Mouse (Mus musculus): ENCODE measurements around the gene Plcxd3. TPM values are rescaled to one million over a fixed set of nuclear protein-coding genes. Genes with fewer than 3 reads are reported as not detected.

Gene Plcxd3
- polyA plus RNA-seq, 1 experiment from 2014 or later = 16.6 TPM

GRCm38 (mm10) chr15:4375031-4375422 lies 264 bp upstream of the Plcxd3 start:
- ATAC-seq (ENCODE audit: low FRiP score) (no peak; the same call in 1 of the 2 replicates), DNase-seq (ENCODE audit: low spot score, missing footprints) (peak; percentile 92)
- Histone ChIP-seq H3K27ac (ENCODE audit: low read depth, low read length) (no peak overlapping the region), H3K9ac (ENCODE audit: low read length) (peak overlapping the region; percentile 72), H3K27me3 (ENCODE audit: control insufficient read depth, insufficient read depth, low read length) (no peaks in the 10 kb centered on the region), H3K36me3 (ENCODE audit: control insufficient read depth, insufficient read depth, low read length) (no peaks in the 10 kb centered on the region), H3K4me1 (ENCODE audit: control insufficient read depth, insufficient read depth, low read length) (peaks cover 4% of the 10 kb centered on the region; the same call in 1 of the 2 replicates), H3K4me2 (peak overlapping the region; percentile 93), H3K4me3 (ENCODE audit: low read depth, low read length) (peak overlapping the region; percentile 52), H3K9me3 (ENCODE audit: control insufficient read depth, low read length) (0 out of 2 replicates have a peak, but pooled peaks cover 2% of the 10 kb centered on the region)
- WGBS = 17% methylated on average over 6 of the region's 6 CpGs

- Histone ChIP-seq H3K4me3 (ENCODE audit: low read depth, low read length) (peak overlapping the region; percentile 52), H3K9me3 (ENCODE audit: control insufficient read depth, low read length) (no peaks in the 10 kb centered on the region), H3K4me2 (peak overlapping the region; percentile 93), H3K9ac (ENCODE audit: low read length) (peak overlapping the region; percentile 72), H3K4me1 (ENCODE audit: control insufficient read depth, insufficient read depth, low read length) (peaks cover 4% of the 10 kb centered on the region; the same call in 1 of the 2 replicates), H3K27me3 (ENCODE audit: control insufficient read depth, insufficient read depth, low read length) (no peaks in the 10 kb centered on the region), H3K36me3 (ENCODE audit: control insufficient read depth, insufficient read depth, low read length) (no peaks in the 10 kb centered on the region), H3K27ac (ENCODE audit: low read depth, low read length) (no peak overlapping the region)
- DNase-seq (ENCODE audit: low spot score, missing footprints) (no peak), ATAC-seq (ENCODE audit: low FRiP score) (peak; percentile 28)
- 11% methylated on average over 8 of the region's 8 CpGs for WGBS
Measured at GRCm38 (mm10) chr15:4376221-4376631, 935 bp downstream of the Plcxd3 start.

- ATAC-seq (ENCODE audit: low FRiP score) (no peak), DNase-seq (ENCODE audit: low spot score, missing footprints) (no peak)
- H3K27ac ChIP-seq (ENCODE audit: low read depth, low read length) = no peak overlapping the region
- H3K36me3 ChIP-seq (ENCODE audit: control insufficient read depth, insufficient read depth, low read length) = no peaks in the 10 kb centered on the region
- H3K4me1 ChIP-seq (ENCODE audit: control insufficient read depth, insufficient read depth, low read length) = peaks cover 4% of the 10 kb centered on the region; the same call in 1 of the 2 replicates
- no peak overlapping the region for H3K4me3 ChIP-seq (ENCODE audit: low read depth, low read length)
- H3K9ac ChIP-seq (ENCODE audit: low read length) = no peak overlapping the region
- no peak overlapping the region for H3K4me2 ChIP-seq
- 73% methylated on average over 5 of the region's 5 CpGs for WGBS
- no peaks in the 10 kb centered on the region for H3K27me3 ChIP-seq (ENCODE audit: control insufficient read depth, insufficient read depth, low read length)
- no peaks in the 10 kb centered on the region for H3K9me3 ChIP-seq (ENCODE audit: control insufficient read depth, low read length)
Measured at GRCm38 (mm10) chr15:4378766-4379165, 3.5 kb downstream of the Plcxd3 start.

GRCm38 (mm10) chr15:4387774-4388173 lies 12.5 kb downstream of the Plcxd3 start:
- Histone ChIP-seq H3K4me3 (ENCODE audit: low read depth, low read length) (no peak overlapping the region), H3K4me1 (ENCODE audit: control insufficient read depth, insufficient read depth, low read length) (no peaks in the 10 kb centered on the region), H3K9ac (ENCODE audit: low read length) (no peak overlapping the region), H3K27me3 (ENCODE audit: control insufficient read depth, insufficient read depth, low read length) (no peaks in the 10 kb centered on the region), H3K36me3 (ENCODE audit: control insufficient read depth, insufficient read depth, low read length) (no peaks in the 10 kb centered on the region), H3K9me3 (ENCODE audit: control insufficient read depth, low read length) (no peaks in the 10 kb centered on the region), H3K4me2 (no peak overlapping the region), H3K27ac (ENCODE audit: low read depth, low read length) (no peak overlapping the region)
- DNase-seq (ENCODE audit: low spot score, missing footprints) = no peak
- no peak for ATAC-seq (ENCODE audit: low FRiP score)

GRCm38 (mm10) chr15:4400096-4400495 lies 24.8 kb downstream of the Plcxd3 start:
- DNase-seq (ENCODE audit: low spot score, missing footprints) (no peak), ATAC-seq (ENCODE audit: low FRiP score) (peak; percentile 50; the same call in 1 of the 2 replicates)
- H3K4me1 ChIP-seq (ENCODE audit: control insufficient read depth, insufficient read depth, low read length) = no peaks in the 10 kb centered on the region
- H3K27ac ChIP-seq (ENCODE audit: low read depth, low read length) = no peak overlapping the region
- H3K9me3 ChIP-seq (ENCODE audit: control insufficient read depth, low read length) = no peaks in the 10 kb centered on the region
- no peak overlapping the region for H3K9ac ChIP-seq (ENCODE audit: low read length)
- 38% methylated on average over 4 of the region's 4 CpGs for WGBS
- H3K36me3 ChIP-seq (ENCODE audit: control insufficient read depth, insufficient read depth, low read length) = no peaks in the 10 kb centered on the region
- no peak overlapping the region for H3K4me2 ChIP-seq
- no peak overlapping the region for H3K4me3 ChIP-seq (ENCODE audit: low read depth, low read length)
- no peaks in the 10 kb centered on the region for H3K27me3 ChIP-seq (ENCODE audit: control insufficient read depth, insufficient read depth, low read length)

- 65% methylated on average over 2 of the region's 2 CpGs for WGBS
- Histone ChIP-seq H3K4me1 (ENCODE audit: control insufficient read depth, insufficient read depth, low read length) (no peaks in the 10 kb centered on the region), H3K4me2 (no peak overlapping the region), H3K9ac (ENCODE audit: low read length) (no peak overlapping the region), H3K27me3 (ENCODE audit: control insufficient read depth, insufficient read depth, low read length) (no peaks in the 10 kb centered on the region), H3K9me3 (ENCODE audit: control insufficient read depth, low read length) (no peaks in the 10 kb centered on the region), H3K36me3 (ENCODE audit: control insufficient read depth, insufficient read depth, low read length) (no peaks in the 10 kb centered on the region), H3K27ac (ENCODE audit: low read depth, low read length) (no peak overlapping the region), H3K4me3 (ENCODE audit: low read depth, low read length) (no peak overlapping the region)
- no peak for ATAC-seq (ENCODE audit: low FRiP score)
- DNase-seq (ENCODE audit: low spot score, missing footprints) = no peak
Measured at GRCm38 (mm10) chr15:4411333-4411732, 36.0 kb downstream of the Plcxd3 start.

- Histone ChIP-seq H3K27me3 (ENCODE audit: control insufficient read depth, insufficient read depth, low read length) (no peaks in the 10 kb centered on the region), H3K4me2 (no peak overlapping the region), H3K27ac (ENCODE audit: low read depth, low read length) (no peak overlapping the region), H3K4me3 (ENCODE audit: low read depth, low read length) (no peak overlapping the region), H3K4me1 (ENCODE audit: control insufficient read depth, insufficient read depth, low read length) (no peaks in the 10 kb centered on the region), H3K36me3 (ENCODE audit: control insufficient read depth, insufficient read depth, low read length) (no peaks in the 10 kb centered on the region), H3K9me3 (ENCODE audit: control insufficient read depth, low read length) (no peaks in the 10 kb centered on the region), H3K9ac (ENCODE audit: low read length) (no peak overlapping the region)
- DNase-seq (ENCODE audit: low spot score, missing footprints) (no peak), ATAC-seq (ENCODE audit: low FRiP score) (no peak)
Measured at GRCm38 (mm10) chr15:4440081-4440480, 64.8 kb downstream of the Plcxd3 start.

- Histone ChIP-seq H3K27me3 (ENCODE audit: control insufficient read depth, insufficient read depth, low read length) (no peaks in the 10 kb centered on the region), H3K4me3 (ENCODE audit: low read depth, low read length) (no peak overlapping the region), H3K9ac (ENCODE audit: low read length) (no peak overlapping the region), H3K36me3 (ENCODE audit: control insufficient read depth, insufficient read depth, low read length) (no peaks in the 10 kb centered on the region), H3K4me1 (ENCODE audit: control insufficient read depth, insufficient read depth, low read length) (no peaks in the 10 kb centered on the region), H3K4me2 (no peak overlapping the region), H3K9me3 (ENCODE audit: control insufficient read depth, low read length) (no peaks in the 10 kb centered on the region), H3K27ac (ENCODE audit: low read depth, low read length) (no peak overlapping the region)
- WGBS = 91% methylated on average over 3 of the region's 3 CpGs
- ATAC-seq (ENCODE audit: low FRiP score) = no peak
- DNase-seq (ENCODE audit: low spot score, missing footprints) = no peak
Measured at GRCm38 (mm10) chr15:4496182-4496581, 120.9 kb downstream of the Plcxd3 start.

- no peak overlapping the region for H3K4me2 ChIP-seq
- no peak overlapping the region for H3K27ac ChIP-seq (ENCODE audit: low read depth, low read length)
- H3K27me3 ChIP-seq (ENCODE audit: control insufficient read depth, insufficient read depth, low read length) = no peaks in the 10 kb centered on the region
- DNase-seq (ENCODE audit: low spot score, missing footprints) (no peak), ATAC-seq (ENCODE audit: low FRiP score) (no peak)
- no peaks in the 10 kb centered on the region for H3K9me3 ChIP-seq (ENCODE audit: control insufficient read depth, low read length)
- H3K4me3 ChIP-seq (ENCODE audit: low read depth, low read length) = no peak overlapping the region
- WGBS = 63% methylated on average over 2 of the region's 2 CpGs
- no peaks in the 10 kb centered on the region for H3K36me3 ChIP-seq (ENCODE audit: control insufficient read depth, insufficient read depth, low read length)
- no peak overlapping the region for H3K9ac ChIP-seq (ENCODE audit: low read length)
- H3K4me1 ChIP-seq (ENCODE audit: control insufficient read depth, insufficient read depth, low read length) = no peaks in the 10 kb centered on the region
Measured at GRCm38 (mm10) chr15:4496984-4497383, 121.7 kb downstream of the Plcxd3 start.

GRCm38 (mm10) chr15:4498036-4498435 lies 122.7 kb downstream of the Plcxd3 start:
- Histone ChIP-seq H3K36me3 (ENCODE audit: control insufficient read depth, insufficient read depth, low read length) (no peaks in the 10 kb centered on the region), H3K9me3 (ENCODE audit: control insufficient read depth, low read length) (no peaks in the 10 kb centered on the region), H3K4me3 (ENCODE audit: low read depth, low read length) (no peak overlapping the region), H3K4me1 (ENCODE audit: control insufficient read depth, insufficient read depth, low read length) (no peaks in the 10 kb centered on the region), H3K27me3 (ENCODE audit: control insufficient read depth, insufficient read depth, low read length) (no peaks in the 10 kb centered on the region), H3K4me2 (no peak overlapping the region), H3K9ac (ENCODE audit: low read length) (no peak overlapping the region), H3K27ac (ENCODE audit: low read depth, low read length) (no peak overlapping the region)
- ATAC-seq (ENCODE audit: low FRiP score) (no peak), DNase-seq (ENCODE audit: low spot score, missing footprints) (no peak)
- 77% methylated on average over 3 of the region's 3 CpGs for WGBS

All from midbrain, embryonic 11.5 days (tissue).